Mouse (Mus musculus) megakaryocyte-erythroid progenitor cell, adult 5-6 weeks (primary cell): ENCODE results near the gene Hmx2. TPM values are rescaled to one million over a fixed set of nuclear protein-coding genes. Genes with fewer than 3 reads are reported as not detected.
A peak's percentile ranks its signal among the peaks of the same experiment; 100 is the strongest.

ENCODE experiments used
- ATAC-seq: replicated peaks from 2 replicates; pipeline ENCODE4 v1.8.0; 2016; ENCODE audit warnings: mild to moderate bottlenecking, inconsistent platforms; ENCODE audit not compliant: severe bottlenecking, poor library complexity, low FRiP score, low TSS enrichment
- total RNA-seq, 2 experiments: library from RNA; stranded (forward) in 1 of 2; stranded (reverse) in 1 of 2; fragments of 200-1000, 215-1000 nt in 1 of 2; fragments of >200 nt in 1 of 2; fragmentation: Nextera tagmentation in 1 of 2; gene quantifications; 2 replicates each; pipeline ENCODE4 v1.2.3; 2014 to 2017

Gene Hmx2
- total RNA-seq, 2 experiments from 2014 or later = not detected

GRCm38 (mm10) chr7:131555301-131556081 lies 6.9 kb downstream of the Hmx2 start:
- no peak for ATAC-seq

GRCm38 (mm10) chr7:131556116-131556515 lies 7.5 kb downstream of the Hmx2 start:
- ATAC-seq = no peak

GRCm38 (mm10) chr7:131556541-131557271 lies 8.1 kb downstream of the Hmx2 start:
- no peak for ATAC-seq

- ATAC-seq = no peak
Measured at GRCm38 (mm10) chr7:131557751-131558150, 9.2 kb downstream of the Hmx2 start.

- ATAC-seq = peak; percentile 92
Measured at GRCm38 (mm10) chr7:131559986-131560696, 11.6 kb downstream of the Hmx2 start, which contains the start of gene Bub3. Gene Bub3 (plus strand): TSS chr7:131560222.

- ATAC-seq = peak; percentile 31
Measured at GRCm38 (mm10) chr7:131560697-131561042, 12.1 kb downstream of the Hmx2 start.

GRCm38 (mm10) chr7:131575246-131575645 lies 26.7 kb downstream of the Hmx2 start:
- ATAC-seq = no peak

- ATAC-seq = no peak
Measured at GRCm38 (mm10) chr7:131582178-131582577, 33.6 kb downstream of the Hmx2 start.

GRCm38 (mm10) chr7:131585551-131585950 lies 37.0 kb downstream of the Hmx2 start:
- ATAC-seq = no peak

- no peak for ATAC-seq
Measured at GRCm38 (mm10) chr7:131597779-131598482, 49.4 kb downstream of the Hmx2 start.

- no peak for ATAC-seq
Measured at GRCm38 (mm10) chr7:131598483-131598824, 49.9 kb downstream of the Hmx2 start.

- ATAC-seq = no peak
Measured at GRCm38 (mm10) chr7:131602106-131602505, 53.5 kb downstream of the Hmx2 start.

GRCm38 (mm10) chr7:131603186-131603585 lies 54.6 kb downstream of the Hmx2 start:
- no peak for ATAC-seq

- ATAC-seq = no peak
Measured at GRCm38 (mm10) chr7:131604946-131605345, 56.4 kb downstream of the Hmx2 start.

- no peak for ATAC-seq
Measured at GRCm38 (mm10) chr7:131605481-131605880, 56.9 kb downstream of the Hmx2 start.

Other genes with a start within 250 kb of the Hmx2 start
- not detected in 2 replicates for gene Cuzd1, start 226.5 kb upstream of the Hmx2 start, total RNA-seq (2014; fragmentation: Nextera tagmentation)
- gene Cuzd1, start 226.5 kb upstream of the Hmx2 start, total RNA-seq (2017) = not detected in 2 replicates
- gene Fam24b, start 219.3 kb upstream of the Hmx2 start, total RNA-seq (2014; fragmentation: Nextera tagmentation) = not detected in 2 replicates
- gene Fam24b, start 219.3 kb upstream of the Hmx2 start, total RNA-seq (2017) = not detected in 2 replicates
- gene Fam24a, start 214.9 kb upstream of the Hmx2 start, total RNA-seq (2014; fragmentation: Nextera tagmentation) = not detected in 2 replicates
- not detected in 2 replicates for gene Fam24a, start 214.9 kb upstream of the Hmx2 start, total RNA-seq (2017)
- gene 2310057M21Rik, start 186.0 kb upstream of the Hmx2 start, total RNA-seq (2014; fragmentation: Nextera tagmentation) = 8.0 and 14.3 TPM in 2 replicates
- 4.1 and 12.4 TPM in 2 replicates for gene 2310057M21Rik, start 186.0 kb upstream of the Hmx2 start, total RNA-seq (2017)
- gene Pstk, start 177.6 kb upstream of the Hmx2 start, total RNA-seq (2014; fragmentation: Nextera tagmentation) = 21.3 and 35.3 TPM in 2 replicates
- gene Pstk, start 177.6 kb upstream of the Hmx2 start, total RNA-seq (2017) = 9.2 and 30.5 TPM in 2 replicates
- 34.8 and 55.7 TPM in 2 replicates for gene Ikzf5, start 138.3 kb upstream of the Hmx2 start, total RNA-seq (2014; fragmentation: Nextera tagmentation)
- gene Ikzf5, start 138.3 kb upstream of the Hmx2 start, total RNA-seq (2017) = 34.0 and 34.6 TPM in 2 replicates
- 7.8 and 18.2 TPM in 2 replicates for gene Acadsb, start 138.2 kb upstream of the Hmx2 start, total RNA-seq (2014; fragmentation: Nextera tagmentation)
- 21.7 and 33.1 TPM in 2 replicates for gene Acadsb, start 138.2 kb upstream of the Hmx2 start, total RNA-seq (2017)
- gene Hmx3, start 5.9 kb upstream of the Hmx2 start, total RNA-seq (2014; fragmentation: Nextera tagmentation) = not detected in 2 replicates
- not detected in 2 replicates for gene Hmx3, start 5.9 kb upstream of the Hmx2 start, total RNA-seq (2017)
- 89.9 and 103 TPM in 2 replicates for gene Bub3, start 11.4 kb downstream of the Hmx2 start, total RNA-seq (2014; fragmentation: Nextera tagmentation)
- 75.5 and 83.8 TPM in 2 replicates for gene Bub3, start 11.4 kb downstream of the Hmx2 start, total RNA-seq (2017)